Mouse (Mus musculus) neural tube, embryonic 14.5 days (tissue): Measurements from ENCODE around the gene Sco2. TPM values are rescaled to one million over a fixed set of nuclear protein-coding genes. Genes with fewer than 3 reads are reported as not detected.

Experiments used
- ATAC-seq: fragments of 200-750 bp; cut with Nextera tagmentation; 2 replicates; pipeline ENCODE4 v1.8.0; 2017; ENCODE audit warnings: low read depth, mild to moderate bottlenecking, moderate TSS enrichment, moderate library complexity
- H3K27ac ChIP-seq: fragments of 300-500 bp; sonication (generic); 2 replicates; pipeline ENCODE4 v1.5.1; 2014; ENCODE audit warnings: low read depth, mild to moderate bottlenecking, control low read depth, low read length, moderate library complexity, mixed read lengths
- H3K27me3 ChIP-seq: fragments of 300-500 bp; sonication (generic); 2 replicates; pipeline ENCODE4 v1.6.1; 2014; ENCODE audit warnings: low read length; ENCODE audit not compliant: control insufficient read depth, insufficient read depth
- H3K36me3 ChIP-seq: fragments of 300-500 bp; sonication (generic); 2 replicates; pipeline ENCODE4 v1.6.1; 2014; ENCODE audit warnings: low read length, mixed read lengths; ENCODE audit not compliant: control insufficient read depth, insufficient read depth
- H3K4me1 ChIP-seq: fragments of 300-500 bp; sonication (generic); 2 replicates; pipeline ENCODE4 v1.6.1; 2014; ENCODE audit warnings: low read length; ENCODE audit not compliant: control insufficient read depth, insufficient read depth
- H3K4me2 ChIP-seq: fragments of 300-500 bp; sonication (generic); 2 replicates; pipeline ENCODE4 v1.6.1; 2014; ENCODE audit warnings: mild to moderate bottlenecking, low read depth, low read length, control low read depth
- H3K4me3 ChIP-seq: fragments of 300-500 bp; sonication (generic); 2 replicates; pipeline ENCODE4 v1.5.1; 2014; ENCODE audit warnings: low read depth, low read length, control low read depth, mixed read lengths
- H3K9ac ChIP-seq: fragments of 300-500 bp; sonication (generic); replicated peaks from 2 replicates; pipeline ENCODE4 v1.6.1; 2014; ENCODE audit warnings: low read depth, mild to moderate bottlenecking, control low read depth, low read length, mixed read lengths
- H3K9me3 ChIP-seq: fragments of 300-500 bp; sonication (generic); 2 replicates; pipeline ENCODE4 v1.6.1; 2016; ENCODE audit warnings: low read length; ENCODE audit not compliant: control insufficient read depth
- WGBS: fragments of 180-500 bp; shearing (Covaris S2); extraction: QIAGEN DNeasy Blood & Tissue Kit; methylation state at CpG from one replicate; pipeline ENCODE4 v1.1.7; 2014; 5-methylcytosine and 5-hydroxymethylcytosine counted together
- polyA plus RNA-seq: library from polyadenylated mRNA; unstranded; fragments of >200 nt; fragmentation: Nextera tagmentation; extraction: Ambion mirVana; gene quantifications from 2 replicates; pipeline ENCODE4 v1.2.1, GENCODE M21; 2014

Gene Sco2
- polyA plus RNA-seq = 20.0 and 24.3 TPM in 2 replicates

GRCm38 (mm10) chr15:89373762-89374248 is at the start of gene Sco2:
Gene Sco2 (minus strand): TSS chr15:89373846.
- H3K9me3 ChIP-seq = no peaks in the 10 kb centered on the region
- WGBS = 0% methylated on average over 42 of the region's 42 CpGs
- peak within 1 kb of the TSS; percentile 61 for H3K4me3 ChIP-seq
- peaks cover 29% of the 10 kb centered on the region for H3K36me3 ChIP-seq
- peak within 1 kb of the TSS; percentile 88 for H3K27ac ChIP-seq
- peaks cover 19% of the 10 kb centered on the region for H3K4me1 ChIP-seq
- H3K4me2 ChIP-seq = peak within 1 kb of the TSS; percentile 74
- H3K9ac ChIP-seq = peak within 1 kb of the TSS; percentile 76
- peak; percentile 85 for ATAC-seq
- H3K27me3 ChIP-seq = peaks cover 18% of the 10 kb centered on the region

GRCm38 (mm10) chr15:89421938-89422337 is 48.3 kb upstream of the Sco2 start:
- Histone ChIP-seq H3K4me1 (no peaks in the 10 kb centered on the region), H3K27ac (no peak overlapping the region), H3K27me3 (no peaks in the 10 kb centered on the region), H3K36me3 (peaks cover 23% of the 10 kb centered on the region; the same call in 1 of the 2 replicates), H3K9me3 (no peaks in the 10 kb centered on the region), H3K4me3 (no peak overlapping the region), H3K4me2 (no peak overlapping the region), H3K9ac (no peak overlapping the region)
- ATAC-seq = no peak
- 93% methylated on average over 9 of the region's 9 CpGs for WGBS

DNA sequence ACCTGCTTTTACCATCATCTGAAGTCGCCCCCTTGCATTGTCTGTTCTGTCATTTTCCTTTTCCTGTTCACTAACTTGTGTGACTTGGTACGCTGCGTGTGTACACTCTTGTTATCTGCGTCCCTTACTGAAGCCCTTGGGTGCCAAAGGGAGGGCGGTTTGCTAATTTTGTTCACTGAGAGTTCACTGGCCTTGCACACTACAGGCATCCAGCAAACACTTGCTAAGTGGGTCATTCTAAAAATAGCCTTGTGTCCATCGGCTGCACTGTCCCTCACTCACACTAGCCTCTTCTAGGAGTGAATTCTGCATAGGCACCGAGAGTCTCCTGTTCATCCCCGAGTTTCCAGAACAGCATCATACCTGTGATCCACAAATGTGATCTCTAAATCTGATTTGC is 41.6 kb upstream of the Sco2 start:
- H3K36me3 ChIP-seq = peaks cover 9% of the 10 kb centered on the region; the same call in 1 of the 2 replicates
- no peak overlapping the region for H3K4me3 ChIP-seq
- ATAC-seq = no peak
- no peaks in the 10 kb centered on the region for H3K4me1 ChIP-seq
- no peak overlapping the region for H3K4me2 ChIP-seq
- no peaks in the 10 kb centered on the region for H3K9me3 ChIP-seq
- WGBS = 93% methylated on average over 8 of the region's 8 CpGs
- H3K27ac ChIP-seq = no peak overlapping the region
- H3K27me3 ChIP-seq = no peaks in the 10 kb centered on the region
- H3K9ac ChIP-seq = no peak overlapping the region

DNA sequence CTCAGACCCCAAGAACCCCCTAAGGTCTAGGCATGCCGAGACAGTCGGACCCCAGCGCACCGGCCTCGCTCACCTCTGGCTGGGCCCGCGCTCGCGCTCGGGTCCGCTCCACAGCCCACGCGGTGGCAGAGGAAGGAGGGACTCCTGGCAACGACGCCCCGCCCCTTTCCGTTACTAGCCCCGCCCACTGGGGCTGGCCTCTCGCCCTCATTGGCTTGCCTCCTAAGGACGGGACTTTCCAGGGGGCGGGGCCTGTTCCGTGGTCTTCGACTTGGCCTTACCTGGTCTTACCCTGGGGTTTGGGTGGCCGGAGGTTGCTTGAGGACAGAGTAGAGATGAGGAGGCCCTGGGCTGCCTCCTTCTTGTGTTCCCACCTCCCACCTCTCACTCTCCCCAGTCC is 36.5 kb upstream of the Sco2 start, which contains the start of gene Syce3:
Syce3 (minus strand) TSS at position 386 of the 400 bp plus-strand sequence.
- H3K4me1 ChIP-seq = no peaks in the 10 kb centered on the region
- no peaks in the 10 kb centered on the region for H3K36me3 ChIP-seq
- no peak for ATAC-seq
- 86% methylated on average over 21 of the region's 24 CpGs for WGBS
- no peak within 1 kb of the TSS for H3K4me2 ChIP-seq
- H3K9ac ChIP-seq = no peak within 1 kb of the TSS
- H3K9me3 ChIP-seq = no peaks in the 10 kb centered on the region
- no peak within 1 kb of the TSS for H3K27ac ChIP-seq
- no peaks in the 10 kb centered on the region for H3K27me3 ChIP-seq
- no peak within 1 kb of the TSS for H3K4me3 ChIP-seq

GRCm38 (mm10) chr15:89406691-89407090 is 33.0 kb upstream of the Sco2 start:
- no peak overlapping the region for H3K4me3 ChIP-seq
- H3K9ac ChIP-seq = no peak overlapping the region
- no peak overlapping the region for H3K4me2 ChIP-seq
- no peaks in the 10 kb centered on the region for H3K4me1 ChIP-seq
- H3K9me3 ChIP-seq = no peaks in the 10 kb centered on the region
- no peaks in the 10 kb centered on the region for H3K27me3 ChIP-seq
- no peak overlapping the region for H3K27ac ChIP-seq
- H3K36me3 ChIP-seq = no peaks in the 10 kb centered on the region
- no peak for ATAC-seq

GRCm38 (mm10) chr15:89404831-89405623 is 31.4 kb upstream of the Sco2 start:
- no peaks in the 10 kb centered on the region for H3K36me3 ChIP-seq
- no peaks in the 10 kb centered on the region for H3K9me3 ChIP-seq
- no peak for ATAC-seq
- 83% methylated on average over 10 of the region's 10 CpGs for WGBS
- no peak overlapping the region for H3K27ac ChIP-seq
- H3K4me2 ChIP-seq = no peak overlapping the region
- no peaks in the 10 kb centered on the region for H3K27me3 ChIP-seq
- H3K9ac ChIP-seq = no peak overlapping the region
- no peaks in the 10 kb centered on the region for H3K4me1 ChIP-seq
- H3K4me3 ChIP-seq = no peak overlapping the region

GRCm38 (mm10) chr15:89402471-89402870 is 28.8 kb upstream of the Sco2 start:
- Histone ChIP-seq H3K27me3 (no peaks in the 10 kb centered on the region), H3K4me2 (no peak overlapping the region), H3K9me3 (no peaks in the 10 kb centered on the region), H3K4me3 (no peak overlapping the region), H3K27ac (no peak overlapping the region), H3K4me1 (no peaks in the 10 kb centered on the region), H3K9ac (no peak overlapping the region), H3K36me3 (no peaks in the 10 kb centered on the region)
- ATAC-seq = no peak
- WGBS = 90% methylated on average over 1 of the region's 1 CpGs

DNA sequence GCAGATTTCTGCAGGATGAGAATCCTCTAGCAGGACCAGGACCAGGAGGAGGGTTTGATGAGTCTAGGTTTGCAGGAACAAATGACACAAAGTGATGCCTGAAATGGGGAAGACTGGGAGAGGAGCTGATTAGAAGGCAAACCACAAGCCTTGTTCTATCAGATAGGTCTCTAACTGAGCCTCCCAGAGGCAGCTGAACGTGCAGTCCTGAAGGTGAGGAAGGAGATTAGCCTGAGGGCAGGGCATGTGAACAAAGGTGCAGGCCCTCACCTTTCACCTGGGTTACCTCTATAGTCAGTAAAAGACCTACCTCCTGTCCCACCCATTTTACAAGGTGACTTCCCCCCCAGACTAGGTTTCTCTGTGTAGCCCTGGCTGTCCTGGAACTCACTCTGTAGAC is 26.1 kb upstream of the Sco2 start:
- Histone ChIP-seq H3K4me2 (no peak overlapping the region), H3K9ac (no peak overlapping the region), H3K27me3 (no peaks in the 10 kb centered on the region), H3K27ac (no peak overlapping the region), H3K4me1 (no peaks in the 10 kb centered on the region), H3K36me3 (no peaks in the 10 kb centered on the region), H3K9me3 (no peaks in the 10 kb centered on the region), H3K4me3 (no peak overlapping the region)
- ATAC-seq = no peak
- WGBS = 67% methylated on average over 1 of the region's 1 CpGs

- WGBS = 80% methylated on average over 2 of the region's 2 CpGs
- ATAC-seq = no peak
- Histone ChIP-seq H3K9ac (no peak overlapping the region), H3K9me3 (no peaks in the 10 kb centered on the region), H3K4me2 (no peak overlapping the region), H3K4me3 (no peak overlapping the region), H3K27me3 (no peaks in the 10 kb centered on the region), H3K27ac (no peak overlapping the region), H3K4me1 (no peaks in the 10 kb centered on the region), H3K36me3 (no peaks in the 10 kb centered on the region)
These were observed 24.5 kb upstream of the Sco2 start for GRCm38 (mm10) chr15:89398146-89398545.
